ENCODE assay signal across 1 mouse cellular context in the genomic region with DNA sequence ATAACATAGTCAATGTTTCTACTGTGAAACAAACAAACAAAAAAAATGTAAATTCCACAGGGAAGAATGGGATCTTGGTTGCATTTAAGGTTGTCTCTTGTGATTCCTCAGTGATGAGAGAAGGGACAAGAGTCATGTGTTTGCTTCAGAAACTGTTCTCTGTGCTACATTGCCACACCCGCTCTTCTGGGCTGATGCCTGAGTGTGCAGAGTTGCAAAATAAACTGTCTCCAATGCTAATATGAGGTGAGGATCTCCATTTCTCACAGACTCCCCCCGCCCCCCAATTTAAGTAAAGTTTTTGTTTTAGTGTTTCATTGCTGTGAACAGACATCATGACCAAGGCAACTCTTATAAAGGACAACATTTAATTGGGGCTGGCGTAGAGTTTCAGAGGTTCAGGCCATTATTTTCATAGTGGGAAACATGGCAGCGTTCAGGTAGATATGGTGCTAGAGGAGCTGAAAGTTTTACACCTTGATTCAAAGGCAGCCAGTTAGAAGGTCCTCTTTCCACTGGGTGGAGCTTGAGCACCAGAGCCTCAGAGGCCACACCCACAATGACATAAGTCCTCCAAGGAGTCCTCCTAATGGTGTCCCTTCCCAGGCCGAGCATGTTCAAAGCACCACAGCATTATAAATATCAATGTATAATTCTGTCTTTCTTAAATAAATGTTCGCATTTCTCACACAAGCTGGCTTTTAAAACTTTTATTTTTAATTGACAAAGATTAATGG.
TF ChIP-seq lines count a peak whose summit lies in the region.

No protein-coding gene starts in this region.

TF ChIP-seq in MEL, 35 proteins besides CTCF, POLR2A, EP300 and RAD21 (continued from another document):
- no peak for TF ChIP-seq ZKSCAN1 (IDR thresholded peaks at IDR 0.05; ENCODE audit: low read depth, low read length)
- TF ChIP-seq POLR2AphosphoS2 (IDR thresholded peaks at IDR 0.05; ENCODE audit: low read length), result no peak
- TF ChIP-seq POLR2AphosphoS5 (IDR thresholded peaks at IDR 0.05; ENCODE audit: borderline replicate concordance, low read depth, low read length), result no peak
- TF ChIP-seq ZC3H11A (IDR thresholded peaks at IDR 0.05; ENCODE audit: low read depth, low read length), result no peak
- TF ChIP-seq MAX (IDR thresholded peaks at IDR 0.05; ENCODE audit: low read length), result no peak
- TF ChIP-seq USF2 (IDR thresholded peaks at IDR 0.05; ENCODE audit: borderline replicate concordance in 1 of 2, insufficient read depth in 1 of 2, low read depth in 1 of 2, low read length in 2 of 2), result no peak
- TF ChIP-seq UBTF (IDR thresholded peaks at IDR 0.05; ENCODE audit: borderline replicate concordance, insufficient read depth, low read depth, low read length), result no peak
